Mouse (Mus musculus): ENCODE results near the gene Cby3. TPM values are rescaled to one million over a fixed set of nuclear protein-coding genes. Genes with fewer than 3 reads are reported as not detected.
"Not testable (repeated sequence)": the region's sequence is repeated elsewhere in the genome, so short reads cannot be mapped to it uniquely, and the experiment has no call there.

Cby3 gene
- polyA plus RNA-seq, 1 experiment from 2014 or later: 0.24 TPM

- H3K27ac ChIP-seq: no peak overlapping the region
- DNase-seq (ENCODE audit: low spot score): no peak
- no peaks in the 10 kb centered on the region for H3K27me3 ChIP-seq (ENCODE audit: insufficient read depth, poor library complexity, severe bottlenecking)
- H3K4me1 ChIP-seq (replicated peaks): no peaks in the 10 kb centered on the region
- no peaks in the 10 kb centered on the region for H3K36me3 ChIP-seq
- 50% methylated on average over 1 of the region's 1 CpGs for WGBS
- H3K4me3 ChIP-seq: no peak overlapping the region
- H3K9me3 ChIP-seq: no peaks in the 10 kb centered on the region
Observed at GRCm38 (mm10) chr11:50336126-50336525, 18.1 kb upstream of the Cby3 start.

GRCm38 (mm10) chr11:50336891-50337290 lies 17.4 kb upstream of the Cby3 start:
- DNase-seq (ENCODE audit: low spot score): no peak
- H3K36me3 ChIP-seq: no peaks in the 10 kb centered on the region
- no peaks in the 10 kb centered on the region for H3K9me3 ChIP-seq
- no peak overlapping the region for H3K4me3 ChIP-seq
- H3K27me3 ChIP-seq (ENCODE audit: insufficient read depth, poor library complexity, severe bottlenecking): no peaks in the 10 kb centered on the region
- no peak overlapping the region for H3K27ac ChIP-seq
- 82% methylated on average over 4 of the region's 4 CpGs for WGBS
- no peaks in the 10 kb centered on the region for H3K4me1 ChIP-seq (replicated peaks)

GRCm38 (mm10) chr11:50345486-50345885 lies 8.8 kb upstream of the Cby3 start:
- DNase-seq (ENCODE audit: low spot score): no peak
- H3K27ac ChIP-seq: no peak overlapping the region
- no peaks in the 10 kb centered on the region for H3K27me3 ChIP-seq (ENCODE audit: insufficient read depth, poor library complexity, severe bottlenecking)
- H3K36me3 ChIP-seq: no peaks in the 10 kb centered on the region
- H3K9me3 ChIP-seq: no peaks in the 10 kb centered on the region
- no peaks in the 10 kb centered on the region for H3K4me1 ChIP-seq (replicated peaks)
- no peak overlapping the region for H3K4me3 ChIP-seq
- 87% methylated on average over 4 of the region's 4 CpGs for WGBS

GRCm38 (mm10) chr11:50346256-50347032 lies 7.8 kb upstream of the Cby3 start:
- no peak for DNase-seq (ENCODE audit: low spot score)
- no peaks in the 10 kb centered on the region for H3K9me3 ChIP-seq
- no peaks in the 10 kb centered on the region for H3K27me3 ChIP-seq (ENCODE audit: insufficient read depth, poor library complexity, severe bottlenecking)
- no peak overlapping the region for H3K4me3 ChIP-seq
- no peaks in the 10 kb centered on the region for H3K4me1 ChIP-seq (replicated peaks)
- no peaks in the 10 kb centered on the region for H3K36me3 ChIP-seq
- 92% methylated on average over 9 of the region's 9 CpGs for WGBS
- H3K27ac ChIP-seq: no peak overlapping the region

GRCm38 (mm10) chr11:50352177-50352576 lies 2.1 kb upstream of the Cby3 start:
- 88% methylated on average over 2 of the region's 2 CpGs for WGBS
- Histone ChIP-seq H3K4me3 (no peak overlapping the region), H3K36me3 (no peaks in the 10 kb centered on the region), H3K27me3 (ENCODE audit: insufficient read depth, poor library complexity, severe bottlenecking) (no peaks in the 10 kb centered on the region), H3K4me1 (replicated peaks) (no peaks in the 10 kb centered on the region), H3K27ac (no peak overlapping the region), H3K9me3 (no peaks in the 10 kb centered on the region)
- no peak for DNase-seq (ENCODE audit: low spot score)

- H3K27ac ChIP-seq: no peak overlapping the region
- no peaks in the 10 kb centered on the region for H3K9me3 ChIP-seq
- no peak overlapping the region for H3K4me3 ChIP-seq
- H3K4me1 ChIP-seq (replicated peaks): peaks cover 10% of the 10 kb centered on the region
- no peaks in the 10 kb centered on the region for H3K36me3 ChIP-seq
- 77% methylated on average over 3 of the region's 3 CpGs for WGBS
- no peak for DNase-seq (ENCODE audit: low spot score)
- H3K27me3 ChIP-seq (ENCODE audit: insufficient read depth, poor library complexity, severe bottlenecking): peaks cover 23% of the 10 kb centered on the region
Observed at GRCm38 (mm10) chr11:50354851-50355250, 589 bp downstream of the Cby3 start.

GRCm38 (mm10) chr11:50355395-50355794 lies 1.1 kb downstream of the Cby3 start:
- Histone ChIP-seq H3K27me3 (ENCODE audit: insufficient read depth, poor library complexity, severe bottlenecking) (peaks cover 25% of the 10 kb centered on the region), H3K27ac (no peak overlapping the region), H3K4me1 (replicated peaks) (peaks cover 10% of the 10 kb centered on the region), H3K36me3 (no peaks in the 10 kb centered on the region), H3K9me3 (no peaks in the 10 kb centered on the region), H3K4me3 (no peak overlapping the region)
- no peak for DNase-seq (ENCODE audit: low spot score)
- WGBS: 61% methylated on average over 1 of the region's 1 CpGs

GRCm38 (mm10) chr11:50358950-50359861 lies 4.9 kb downstream of the Cby3 start:
- peak; percentile 67 for DNase-seq (ENCODE audit: low spot score)
- Histone ChIP-seq H3K36me3 (no peaks in the 10 kb centered on the region), H3K4me1 (replicated peaks) (peaks cover 10% of the 10 kb centered on the region), H3K9me3 (no peaks in the 10 kb centered on the region), H3K4me3 (peak overlapping the region; percentile 65), H3K27me3 (ENCODE audit: insufficient read depth, poor library complexity, severe bottlenecking) (peaks cover 45% of the 10 kb centered on the region), H3K27ac (peak overlapping the region; percentile 83)
- 2% methylated on average over 74 of the region's 74 CpGs for WGBS

- not testable (repeated sequence) for DNase-seq (ENCODE audit: low spot score); H3K9me3 ChIP-seq; H3K4me3 ChIP-seq; H3K27ac ChIP-seq; H3K36me3 ChIP-seq
- Histone ChIP-seq H3K27me3 (ENCODE audit: insufficient read depth, poor library complexity, severe bottlenecking) (peaks cover 45% of the 10 kb centered on the region), H3K4me1 (replicated peaks) (peaks cover 10% of the 10 kb centered on the region)
- 80% methylated on average over 1 of the region's 1 CpGs for WGBS
Observed at GRCm38 (mm10) chr11:50361282-50361681, 7.0 kb downstream of the Cby3 start.

- Histone ChIP-seq H3K4me3 (no peak overlapping the region), H3K4me1 (replicated peaks) (peaks cover 4% of the 10 kb centered on the region), H3K27ac (no peak overlapping the region), H3K27me3 (ENCODE audit: insufficient read depth, poor library complexity, severe bottlenecking) (peaks cover 23% of the 10 kb centered on the region), H3K36me3 (no peaks in the 10 kb centered on the region), H3K9me3 (no peaks in the 10 kb centered on the region)
- 16% methylated on average over 4 of the region's 4 CpGs for WGBS
- DNase-seq (ENCODE audit: low spot score): peak; percentile 65
Observed at GRCm38 (mm10) chr11:50364548-50364947, 10.3 kb downstream of the Cby3 start.

GRCm38 (mm10) chr11:50365322-50365721 lies 11.1 kb downstream of the Cby3 start:
- Histone ChIP-seq H3K27me3 (ENCODE audit: insufficient read depth, poor library complexity, severe bottlenecking) (peaks cover 21% of the 10 kb centered on the region), H3K36me3 (no peaks in the 10 kb centered on the region), H3K27ac (no peak overlapping the region), H3K4me1 (replicated peaks) (0 out of 2 replicates have a peak, but pooled peaks cover 3% of the 10 kb centered on the region), H3K4me3 (no peak overlapping the region), H3K9me3 (no peaks in the 10 kb centered on the region)
- no peak for DNase-seq (ENCODE audit: low spot score)

- H3K9me3 ChIP-seq: no peaks in the 10 kb centered on the region
- peaks cover 11% of the 10 kb centered on the region; the same call in 1 of the 2 replicates for H3K4me1 ChIP-seq (replicated peaks)
- WGBS: 91% methylated on average over 9 of the region's 9 CpGs
- H3K27me3 ChIP-seq (ENCODE audit: insufficient read depth, poor library complexity, severe bottlenecking): peaks cover under 1% of the 10 kb centered on the region
- H3K4me3 ChIP-seq: no peak overlapping the region
- no peak overlapping the region for H3K27ac ChIP-seq
- no peak for DNase-seq (ENCODE audit: low spot score)
- no peaks in the 10 kb centered on the region for H3K36me3 ChIP-seq
Observed at GRCm38 (mm10) chr11:50367531-50367930, 13.3 kb downstream of the Cby3 start.

GRCm38 (mm10) chr11:50369360-50369911 lies 15.2 kb downstream of the Cby3 start:
- H3K4me3 ChIP-seq: no peak overlapping the region
- no peaks in the 10 kb centered on the region for H3K9me3 ChIP-seq
- 93% methylated on average over 5 of the region's 5 CpGs for WGBS
- H3K4me1 ChIP-seq (replicated peaks): peaks cover 11% of the 10 kb centered on the region; the same call in 1 of the 2 replicates
- H3K36me3 ChIP-seq: no peaks in the 10 kb centered on the region
- no peak for DNase-seq (ENCODE audit: low spot score)
- peaks cover 2% of the 10 kb centered on the region for H3K27me3 ChIP-seq (ENCODE audit: insufficient read depth, poor library complexity, severe bottlenecking)
- H3K27ac ChIP-seq: no peak overlapping the region

Measured in hindbrain, embryonic 10.5 days (tissue).